Mouse (Mus musculus) midbrain, embryonic 16.5 days (tissue): ENCODE measurements around the gene Smok2b. TPM values are rescaled to one million over a fixed set of nuclear protein-coding genes. Genes with fewer than 3 reads are reported as not detected.
A peak's percentile ranks its signal among the peaks of the same experiment; 100 is the strongest.
"Not testable (repeated sequence)": the region's sequence is repeated elsewhere in the genome, so short reads cannot be mapped to it uniquely, and the experiment has no call there.

ENCODE experiments used
- ATAC-seq: fragments of 200-750 bp; cut with Nextera tagmentation; 2 replicates; pipeline ENCODE4 v1.8.0; 2017; ENCODE audit warnings: moderate TSS enrichment
- H3K27ac ChIP-seq: fragments of 300-500 bp; sonication (generic); 2 replicates; pipeline ENCODE4 v1.5.1; 2014; ENCODE audit warnings: mild to moderate bottlenecking, low read length, mixed read lengths
- H3K27me3 ChIP-seq: fragments of 300-500 bp; sonication (generic); 2 replicates; pipeline ENCODE4 v1.6.1; 2014; ENCODE audit warnings: low read depth, low read length, mixed read lengths; ENCODE audit not compliant: control insufficient read depth, insufficient read depth
- H3K36me3 ChIP-seq: fragments of 300-500 bp; sonication (generic); 2 replicates; pipeline ENCODE4 v1.6.1; 2014; ENCODE audit warnings: mild to moderate bottlenecking, low read length, moderate library complexity, mixed read lengths; ENCODE audit not compliant: control insufficient read depth, insufficient read depth
- H3K4me1 ChIP-seq: fragments of 300-500 bp; sonication (generic); 2 replicates; pipeline ENCODE4 v1.6.1; 2014; ENCODE audit warnings: mild to moderate bottlenecking, low read length, mixed read lengths; ENCODE audit not compliant: control insufficient read depth, insufficient read depth
- H3K4me2 ChIP-seq: fragments of 300-500 bp; sonication (generic); 2 replicates; pipeline ENCODE4 v1.6.1; 2014; ENCODE audit warnings: mild to moderate bottlenecking, low read length, mixed read lengths
- H3K4me3 ChIP-seq: fragments of 300-500 bp; sonication (generic); 2 replicates; pipeline ENCODE4 v1.5.1; 2014; ENCODE audit warnings: low read depth, mild to moderate bottlenecking, low read length, moderate library complexity, mixed read lengths
- H3K9ac ChIP-seq: fragments of 300-500 bp; sonication (generic); 2 replicates; pipeline ENCODE4 v1.6.1; 2014; ENCODE audit warnings: low read depth, low read length, mixed read lengths
- H3K9me3 ChIP-seq: fragments of 300-500 bp; sonication (generic); replicated peaks from 2 replicates; pipeline ENCODE4 v1.6.1; 2014; ENCODE audit warnings: mild to moderate bottlenecking, low read length, mixed read lengths; ENCODE audit not compliant: control insufficient read depth, poor library complexity, severe bottlenecking
- WGBS: fragments of 180-500 bp; shearing (Covaris S2); extraction: QIAGEN DNeasy Blood & Tissue Kit; methylation state at CpG from one replicate; pipeline ENCODE4 v1.1.7; 2014; 5-methylcytosine and 5-hydroxymethylcytosine counted together
- polyA plus RNA-seq: library from polyadenylated mRNA; unstranded; fragments of >200 nt; fragmentation: Nextera tagmentation; extraction: Ambion mirVana; gene quantifications from 2 replicates; pipeline ENCODE4 v1.2.1, GENCODE M21; 2015

The Smok2b gene
- polyA plus RNA-seq = not detected in 2 replicates

- H3K4me2 ChIP-seq, H3K27me3 ChIP-seq, H3K36me3 ChIP-seq, H3K4me3 ChIP-seq, ATAC-seq, H3K27ac ChIP-seq, H3K4me1 ChIP-seq, H3K9ac ChIP-seq: not testable (repeated sequence)
- H3K9me3 ChIP-seq = peaks cover 75% of the 10 kb centered on the region
- 76% methylated on average over 2 of the region's 2 CpGs for WGBS
These were observed at the start of gene Smok2b for GRCm38 (mm10) chr17:13229957-13230356. Gene Smok2b (plus strand): TSS chr17:13230257.

- peaks cover 21% of the 10 kb centered on the region for H3K9me3 ChIP-seq
- H3K36me3 ChIP-seq, H3K27me3 ChIP-seq, H3K4me2 ChIP-seq, H3K9ac ChIP-seq, H3K27ac ChIP-seq, H3K4me1 ChIP-seq, H3K4me3 ChIP-seq, ATAC-seq: not testable (repeated sequence)
- WGBS = 92% methylated on average over 5 of the region's 5 CpGs
These were observed 49.6 kb upstream of the Smok2b start for GRCm38 (mm10) chr17:13180491-13180890.

DNA sequence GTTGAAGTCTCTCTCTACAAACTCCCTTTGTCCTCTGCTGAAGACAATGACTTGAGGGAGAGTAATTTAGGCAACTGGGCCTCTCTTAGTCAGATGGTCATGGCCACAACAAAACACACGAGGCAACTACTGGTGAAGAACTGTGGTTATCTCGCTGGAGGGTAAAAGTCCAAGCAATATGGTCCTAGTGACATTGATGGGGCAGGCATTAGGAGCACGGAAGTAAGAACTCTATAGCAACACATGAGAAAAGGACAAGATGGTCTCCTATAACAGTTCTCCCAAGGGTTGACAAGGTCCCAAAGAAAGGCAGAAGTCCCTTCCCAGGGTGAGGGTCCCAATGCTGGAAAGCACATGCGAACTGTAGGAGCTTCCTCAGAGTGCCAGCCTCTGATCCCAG, 47.3 kb upstream of the Smok2b start:
- 66% methylated on average over 2 of the region's 4 CpGs for WGBS
- H3K4me2 ChIP-seq = not testable (repeated sequence)

GRCm38 (mm10) chr17:13184514-13184913, 45.5 kb upstream of the Smok2b start:
- ATAC-seq, H3K27ac ChIP-seq, H3K9ac ChIP-seq, H3K27me3 ChIP-seq, H3K4me2 ChIP-seq, H3K4me3 ChIP-seq, H3K36me3 ChIP-seq, H3K4me1 ChIP-seq: not testable (repeated sequence)
- peaks cover 30% of the 10 kb centered on the region for H3K9me3 ChIP-seq
- 92% methylated on average over 4 of the region's 5 CpGs for WGBS

More for the DNA sequence above, 47.3 kb upstream of the Smok2b start:
- not testable (repeated sequence) for H3K27ac ChIP-seq, H3K27me3 ChIP-seq, H3K9ac ChIP-seq, H3K36me3 ChIP-seq, H3K4me3 ChIP-seq, ATAC-seq, H3K4me1 ChIP-seq
- H3K9me3 ChIP-seq = peaks cover 30% of the 10 kb centered on the region

- not testable (repeated sequence) for H3K4me1 ChIP-seq, H3K27me3 ChIP-seq, H3K9ac ChIP-seq, H3K36me3 ChIP-seq, H3K4me2 ChIP-seq, H3K27ac ChIP-seq, H3K4me3 ChIP-seq, ATAC-seq
- peaks cover 35% of the 10 kb centered on the region for H3K9me3 ChIP-seq
- 83% methylated on average over 6 of the region's 6 CpGs for WGBS
These were observed 43.5 kb upstream of the Smok2b start for GRCm38 (mm10) chr17:13186541-13186940.

DNA sequence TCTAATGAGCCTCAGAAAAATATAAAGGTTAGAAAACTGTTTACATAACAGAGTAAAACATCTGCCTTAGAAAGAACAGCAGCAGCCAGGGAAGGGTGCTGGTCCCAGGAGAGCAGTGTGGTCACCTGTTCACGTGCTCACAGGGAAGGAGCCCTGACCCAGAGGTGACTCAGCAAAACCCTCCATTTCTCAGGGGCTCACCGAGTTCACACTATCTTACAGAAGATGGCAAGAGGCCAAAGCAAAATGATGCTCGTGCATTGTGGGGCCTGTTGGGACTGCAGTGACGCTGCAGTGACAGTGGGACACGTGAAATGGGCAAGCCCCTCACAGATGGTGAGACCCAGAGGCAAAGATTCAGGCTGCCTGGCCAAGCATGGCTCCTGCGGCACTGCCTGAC, 42.4 kb upstream of the Smok2b start:
- not testable (repeated sequence) for H3K4me3 ChIP-seq, H3K27me3 ChIP-seq, ATAC-seq, H3K4me1 ChIP-seq, H3K4me2 ChIP-seq, H3K9ac ChIP-seq, H3K36me3 ChIP-seq, H3K27ac ChIP-seq
- H3K9me3 ChIP-seq = peaks cover 38% of the 10 kb centered on the region
- 70% methylated on average over 6 of the region's 6 CpGs for WGBS

DNA sequence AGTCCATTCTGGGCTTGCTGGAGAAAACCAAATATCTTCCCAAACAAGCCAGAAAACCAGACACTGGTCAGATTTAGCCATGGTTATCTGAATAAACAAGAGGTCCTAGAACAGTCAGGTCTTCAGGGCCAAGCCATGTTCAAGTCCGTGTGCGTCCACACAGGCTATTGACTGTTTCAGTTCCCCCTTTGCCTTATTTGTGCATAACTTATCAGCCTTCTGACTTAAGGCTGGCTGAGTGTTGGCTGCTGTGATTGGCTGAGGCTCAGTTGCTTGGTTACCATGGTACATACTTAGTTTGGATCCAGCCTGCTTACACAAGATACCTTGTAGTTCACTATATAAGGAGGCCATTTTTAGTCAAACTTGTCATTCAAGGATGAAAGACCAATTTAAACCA, 41.2 kb upstream of the Smok2b start:
- 92% methylated on average over 2 of the region's 2 CpGs for WGBS
- H3K4me1 ChIP-seq, H3K4me2 ChIP-seq, H3K9ac ChIP-seq, H3K36me3 ChIP-seq, H3K4me3 ChIP-seq, H3K27me3 ChIP-seq, ATAC-seq, H3K27ac ChIP-seq: not testable (repeated sequence)
- peaks cover 38% of the 10 kb centered on the region for H3K9me3 ChIP-seq

DNA sequence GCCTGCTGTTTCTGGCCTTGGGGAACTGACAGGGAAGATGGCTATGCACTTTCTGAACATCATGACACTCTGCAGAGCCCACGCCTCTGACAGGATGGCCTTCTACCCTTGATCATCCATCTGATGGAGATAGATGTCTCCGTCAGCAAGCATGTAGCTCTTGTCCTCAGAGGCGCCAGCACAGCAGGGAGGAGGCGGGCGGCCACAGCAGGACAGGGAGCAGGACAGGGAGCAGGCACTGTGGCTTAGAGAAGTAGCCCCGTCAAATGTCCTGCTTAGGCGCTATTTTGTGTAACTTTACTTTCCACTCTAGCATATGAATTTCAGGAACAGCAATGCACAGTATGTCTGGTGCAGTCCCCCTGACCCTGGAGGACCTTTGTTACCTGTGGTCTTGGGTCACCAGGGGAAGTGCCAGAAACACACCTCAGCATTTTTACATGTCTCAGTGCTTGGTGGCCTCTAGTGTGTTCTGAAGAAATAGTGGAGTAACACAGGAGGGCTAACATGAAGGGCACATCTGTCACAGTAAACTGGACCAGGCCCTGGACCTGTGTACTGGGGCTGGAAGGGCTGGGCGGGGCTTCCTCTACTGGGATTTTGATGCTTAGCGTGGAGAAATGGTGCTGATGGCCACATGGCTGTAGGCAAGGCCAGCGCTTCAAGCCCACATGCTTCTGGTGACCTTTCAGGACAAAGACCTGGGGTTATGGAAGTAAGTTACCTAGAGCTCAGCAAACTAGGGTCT, 39.0 kb upstream of the Smok2b start:
- ATAC-seq = 0 out of 2 replicates have a peak, but pooled peaks have one; percentile 27
- not testable (repeated sequence) for H3K27me3 ChIP-seq, H3K36me3 ChIP-seq, H3K4me2 ChIP-seq, H3K4me1 ChIP-seq, H3K4me3 ChIP-seq, H3K27ac ChIP-seq, H3K9ac ChIP-seq
- peaks cover 39% of the 10 kb centered on the region for H3K9me3 ChIP-seq
- 86% methylated on average over 10 of the region's 10 CpGs for WGBS

- H3K9me3 ChIP-seq = peaks cover 33% of the 10 kb centered on the region
- not testable (repeated sequence) for H3K4me1 ChIP-seq, H3K4me3 ChIP-seq, H3K27ac ChIP-seq, H3K27me3 ChIP-seq, H3K36me3 ChIP-seq, H3K4me2 ChIP-seq, ATAC-seq, H3K9ac ChIP-seq
- 70% methylated on average over 4 of the region's 4 CpGs for WGBS
These were observed 33.6 kb upstream of the Smok2b start for GRCm38 (mm10) chr17:13196486-13196885.
